Mouse (Mus musculus) C2C12 (cell line): Measurements from ENCODE around the gene Tmem254b.
"Not testable (repeated sequence)": the region's sequence is repeated elsewhere in the genome, so short reads cannot be mapped to it uniquely, and the experiment has no call there.

Experiments used
- CTCF ChIP-seq: IDR thresholded peaks from one replicate; pipeline ENCODE4 v1.5.1; 2011; ENCODE audit not compliant: control insufficient read depth, insufficient read depth, insufficient read length
- MYOD1 ChIP-seq: IDR thresholded peaks from one replicate; pipeline ENCODE4 v1.6.1; 2011; ENCODE audit warnings: low read depth; ENCODE audit not compliant: control insufficient read depth, insufficient read length
- USF1 ChIP-seq: IDR thresholded peaks from one replicate; pipeline ENCODE4 v1.6.1; 2011; ENCODE audit warnings: low read depth, mild to moderate bottlenecking, control low read depth, moderate library complexity

DNA sequence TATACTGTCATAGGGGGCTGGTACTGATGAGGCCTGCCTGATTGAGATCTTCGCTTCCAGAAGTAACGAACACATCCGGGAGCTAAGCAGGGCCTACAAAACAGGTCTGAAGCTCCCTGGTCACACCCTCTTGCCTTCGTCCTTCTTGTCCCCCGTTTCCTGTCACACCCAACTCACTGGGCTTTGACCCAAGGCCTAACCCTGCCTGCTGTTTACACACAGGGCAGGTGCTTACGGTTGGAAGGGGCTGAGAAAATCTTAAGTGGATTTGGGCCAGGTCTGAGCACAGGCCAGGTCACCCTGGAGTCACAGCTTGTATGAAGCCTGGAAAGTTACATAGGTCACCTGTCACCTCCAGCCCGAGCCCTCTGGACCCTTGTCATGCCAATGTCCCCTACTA, 50.8 kb downstream of the Tmem254b start:
- not testable (repeated sequence) for TF ChIP-seq MYOD1, USF1, CTCF
